Mouse (Mus musculus) hindbrain, postnatal 0 days (tissue): ENCODE results near the gene Ror2. TPM values are rescaled to one million over a fixed set of nuclear protein-coding genes. Genes with fewer than 3 reads are reported as not detected.

Experiments used
- ATAC-seq: fragments of 200-750 bp; cut with Nextera tagmentation; 2 replicates; pipeline ENCODE4 v1.8.0; 2017; ENCODE audit warnings: mild to moderate bottlenecking, moderate TSS enrichment, moderate library complexity
- DNase-seq: peaks from one replicate; pipeline ENCODE4 v3.0.0-alpha.2; 2015; ENCODE audit warnings: low spot score
- H3K27ac ChIP-seq: fragments of 300-500 bp; sonication (generic); 2 replicates; pipeline ENCODE4 v1.5.1; 2014; ENCODE audit warnings: mild to moderate bottlenecking
- H3K27me3 ChIP-seq: fragments of 300-500 bp; sonication (generic); 2 replicates; pipeline ENCODE4 v1.6.1; 2014; ENCODE audit warnings: low read length, mixed read lengths; ENCODE audit not compliant: insufficient read depth
- H3K36me3 ChIP-seq: fragments of 300-500 bp; sonication (generic); 2 replicates; pipeline ENCODE4 v1.6.1; 2014; ENCODE audit warnings: low read length, mixed read lengths; ENCODE audit not compliant: insufficient read depth
- H3K4me1 ChIP-seq: fragments of 300-500 bp; sonication (generic); 2 replicates; pipeline ENCODE4 v1.6.1; 2014; ENCODE audit warnings: antibody characterized with exemption, low read length, mixed read lengths; ENCODE audit not compliant: insufficient read depth
- H3K4me2 ChIP-seq: fragments of 300-500 bp; sonication (generic); 2 replicates; pipeline ENCODE4 v1.6.1; 2014; ENCODE audit warnings: low read depth, mild to moderate bottlenecking, low read length, moderate library complexity, mixed read lengths
- H3K4me3 ChIP-seq: fragments of 300-500 bp; sonication (generic); 2 replicates; pipeline ENCODE4 v1.5.1; 2014; ENCODE audit warnings: low read length
- H3K9ac ChIP-seq: fragments of 300-500 bp; sonication (generic); replicated peaks from 2 replicates; pipeline ENCODE4 v1.6.1; 2014; ENCODE audit warnings: mild to moderate bottlenecking, low read length, moderate library complexity, mixed read lengths
- H3K9me3 ChIP-seq: fragments of 300-500 bp; sonication (generic); 2 replicates; pipeline ENCODE4 v1.6.1; 2016; ENCODE audit warnings: low read length, mixed read lengths
- CTCF ChIP-seq: IDR thresholded peaks from 2 replicates; pipeline ENCODE4 v1.5.1; 2016; ENCODE audit warnings: antibody characterized with exemption, control low read depth, low read depth
- WGBS: fragments of 180-500 bp; shearing (Covaris S2); extraction: QIAGEN DNeasy Blood & Tissue Kit; methylation state at CpG from one replicate; pipeline ENCODE4 v1.1.7; 2014; 5-methylcytosine and 5-hydroxymethylcytosine counted together
- polyA plus RNA-seq: library from polyadenylated mRNA; unstranded; fragments of >200 nt; fragmentation: Nextera tagmentation; extraction: Ambion mirVana; gene quantifications from 2 replicates; pipeline ENCODE4 v1.2.1, GENCODE M21; 2015
- total RNA-seq: library from RNA; depleted of rRNA; stranded (reverse); fragments of >200 nt; gene quantifications from 2 replicates; pipeline ENCODE4 v1.2.3, GENCODE M21; 2014

Ror2 gene
- total and polyA plus RNA-seq, 2 experiments from 2014 or later, result 2.5 to 7.5 TPM

- Histone ChIP-seq H3K9me3 (no peaks in the 10 kb centered on the region), H3K27me3 (no peaks in the 10 kb centered on the region), H3K4me1 (no peaks in the 10 kb centered on the region), H3K9ac (no peak overlapping the region), H3K4me2 (no peak overlapping the region), H3K4me3 (no peak overlapping the region), H3K27ac (no peak overlapping the region), H3K36me3 (no peaks in the 10 kb centered on the region)
- WGBS, result 86% methylated on average over 6 of the region's 6 CpGs
- TF ChIP-seq CTCF, result no peak
- no peak for ATAC-seq
- DNase-seq, result no peak
These were observed 129.6 kb downstream of the Ror2 start for GRCm38 (mm10) chr13:53156282-53156681.

GRCm38 (mm10) chr13:53145511-53145910, 140.4 kb downstream of the Ror2 start:
- no peak for TF ChIP-seq CTCF
- Histone ChIP-seq H3K9ac (no peak overlapping the region), H3K4me1 (no peaks in the 10 kb centered on the region), H3K27ac (no peak overlapping the region), H3K4me2 (no peak overlapping the region), H3K36me3 (no peaks in the 10 kb centered on the region), H3K9me3 (no peaks in the 10 kb centered on the region), H3K4me3 (no peak overlapping the region), H3K27me3 (no peaks in the 10 kb centered on the region)
- DNase-seq (no peak), ATAC-seq (no peak)
- 75% methylated on average over 3 of the region's 3 CpGs for WGBS

- WGBS, result 30% methylated on average over 5 of the region's 5 CpGs
- H3K27ac ChIP-seq, result no peak overlapping the region
- DNase-seq, result no peak
These were observed 142.8 kb downstream of the Ror2 start for GRCm38 (mm10) chr13:53143076-53143475.

GRCm38 (mm10) chr13:53142268-53142667, 143.7 kb downstream of the Ror2 start:
- H3K27me3 ChIP-seq, result no peaks in the 10 kb centered on the region
- TF ChIP-seq CTCF, result no peak
- H3K4me2 ChIP-seq, result no peak overlapping the region
- WGBS, result 44% methylated on average over 10 of the region's 10 CpGs
- no peaks in the 10 kb centered on the region for H3K36me3 ChIP-seq
- no peak overlapping the region for H3K4me3 ChIP-seq
- no peaks in the 10 kb centered on the region for H3K4me1 ChIP-seq
- no peaks in the 10 kb centered on the region for H3K9me3 ChIP-seq
- ATAC-seq (no peak), DNase-seq (peak; percentile 53)
- no peak overlapping the region for H3K27ac ChIP-seq
- no peak overlapping the region for H3K9ac ChIP-seq

More at GRCm38 (mm10) chr13:53143076-53143475, 142.8 kb downstream of the Ror2 start:
- no peak for TF ChIP-seq CTCF
- Histone ChIP-seq H3K9me3 (no peaks in the 10 kb centered on the region), H3K4me3 (no peak overlapping the region), H3K4me2 (no peak overlapping the region), H3K27me3 (no peaks in the 10 kb centered on the region), H3K4me1 (no peaks in the 10 kb centered on the region), H3K36me3 (no peaks in the 10 kb centered on the region), H3K9ac (no peak overlapping the region)
- ATAC-seq, result no peak

GRCm38 (mm10) chr13:53140298-53140697, 145.6 kb downstream of the Ror2 start:
- no peak overlapping the region for H3K4me2 ChIP-seq
- H3K27ac ChIP-seq, result no peak overlapping the region
- no peak overlapping the region for H3K9ac ChIP-seq
- H3K27me3 ChIP-seq, result no peaks in the 10 kb centered on the region
- 91% methylated on average over 2 of the region's 2 CpGs for WGBS
- no peaks in the 10 kb centered on the region for H3K36me3 ChIP-seq
- H3K4me1 ChIP-seq, result no peaks in the 10 kb centered on the region
- no peak for TF ChIP-seq CTCF
- no peaks in the 10 kb centered on the region for H3K9me3 ChIP-seq
- DNase-seq (no peak), ATAC-seq (no peak)
- H3K4me3 ChIP-seq, result no peak overlapping the region

- no peak overlapping the region for H3K4me3 ChIP-seq
- TF ChIP-seq CTCF, result no peak
- no peak overlapping the region for H3K27ac ChIP-seq
- 66% methylated on average over 13 of the region's 13 CpGs for WGBS
- H3K4me2 ChIP-seq, result no peak overlapping the region
- peak; percentile 28 for DNase-seq
- H3K4me1 ChIP-seq, result no peaks in the 10 kb centered on the region
- H3K9ac ChIP-seq, result no peak overlapping the region
- H3K36me3 ChIP-seq, result no peaks in the 10 kb centered on the region
- ATAC-seq, result no peak
- no peaks in the 10 kb centered on the region for H3K27me3 ChIP-seq
- no peaks in the 10 kb centered on the region for H3K9me3 ChIP-seq
These were observed 155.4 kb downstream of the Ror2 start for GRCm38 (mm10) chr13:53130567-53130966.

GRCm38 (mm10) chr13:53130032-53130431, 155.9 kb downstream of the Ror2 start:
- no peaks in the 10 kb centered on the region for H3K36me3 ChIP-seq
- H3K9me3 ChIP-seq, result no peaks in the 10 kb centered on the region
- H3K9ac ChIP-seq, result no peak overlapping the region
- H3K4me1 ChIP-seq, result no peaks in the 10 kb centered on the region
- DNase-seq (no peak), ATAC-seq (no peak)
- no peak for TF ChIP-seq CTCF
- WGBS, result 76% methylated on average over 5 of the region's 5 CpGs
- no peak overlapping the region for H3K4me3 ChIP-seq
- no peak overlapping the region for H3K4me2 ChIP-seq
- H3K27me3 ChIP-seq, result no peaks in the 10 kb centered on the region
- H3K27ac ChIP-seq, result no peak overlapping the region
